Mouse (Mus musculus) myocyte (in vitro differentiated cells): ENCODE results near the gene Hsd17b13. TPM values are rescaled to one million over a fixed set of nuclear protein-coding genes. Genes with fewer than 3 reads are reported as not detected.
A peak's percentile ranks its signal among the peaks of the same experiment; 100 is the strongest.

Experiments
- H3K27me3 ChIP-seq: one replicate; pipeline ENCODE4 v1.6.1; 2011; ENCODE audit not compliant: control insufficient read depth, insufficient read depth, insufficient read length
- H3K36me3 ChIP-seq: one replicate; pipeline ENCODE4 v1.6.1; 2011; ENCODE audit not compliant: control insufficient read depth, insufficient read depth
- H3K4me2 ChIP-seq: one replicate; pipeline ENCODE4 v1.6.1; 2011; ENCODE audit warnings: low read depth, control low read depth
- H3K4me3 ChIP-seq: one replicate; pipeline ENCODE4 v1.5.1; 2011; ENCODE audit warnings: mild to moderate bottlenecking, control low read depth, moderate library complexity
- H3K79me2 ChIP-seq: one replicate; pipeline ENCODE4 v1.6.1; 2011; ENCODE audit not compliant: control insufficient read depth, insufficient read depth
- H3ac ChIP-seq: one replicate; pipeline ENCODE4 v1.6.1; 2011; ENCODE audit not compliant: control insufficient read depth, insufficient read length
- CEBPB ChIP-seq: IDR thresholded peaks from 2 replicates; pipeline ENCODE4 v1.6.1; 2011; ENCODE audit warnings: mild to moderate bottlenecking, moderate library complexity; ENCODE audit not compliant: poor library complexity, insufficient read depth, severe bottlenecking
- E2F4 ChIP-seq: IDR thresholded peaks from one replicate; pipeline ENCODE4 v1.6.1; 2011; ENCODE audit warnings: mild to moderate bottlenecking, control low read depth, moderate library complexity; ENCODE audit not compliant: insufficient read depth
- MAX ChIP-seq: IDR thresholded peaks from one replicate; pipeline ENCODE4 v1.6.1; 2011; ENCODE audit warnings: low read depth, mild to moderate bottlenecking, control low read depth
- MYOD1 ChIP-seq, 3 experiments: IDR thresholded peaks; one replicate each; pipeline ENCODE4 v1.6.1; 2011; ENCODE audit warnings: control low read depth in 2 of 3, low read depth in 2 of 3, mild to moderate bottlenecking in 2 of 3, moderate library complexity in 1 of 3; ENCODE audit not compliant: insufficient read length in 2 of 3, control insufficient read depth in 1 of 3
- MYOG ChIP-seq, 3 experiments: IDR thresholded peaks; one replicate each; pipeline ENCODE4 v1.6.1; 2011; ENCODE audit warnings: control low read depth in 2 of 3, low read depth in 2 of 3, mild to moderate bottlenecking in 2 of 3; ENCODE audit not compliant: insufficient read length in 2 of 3, control insufficient read depth in 1 of 3, insufficient read depth in 1 of 3
- POLR2A ChIP-seq: IDR thresholded peaks from one replicate; pipeline ENCODE4 v1.6.1; 2011; ENCODE audit warnings: low read depth, mild to moderate bottlenecking, control low read depth, moderate library complexity; ENCODE audit not compliant: insufficient read length
- POLR2AphosphoS2 ChIP-seq: IDR thresholded peaks from one replicate; pipeline ENCODE4 v1.6.1; 2011; ENCODE audit warnings: low read depth, control low read depth; ENCODE audit not compliant: insufficient read length
- REST ChIP-seq: IDR thresholded peaks from one replicate; pipeline ENCODE4 v1.6.1; 2011; ENCODE audit warnings: mild to moderate bottlenecking, control low read depth, moderate library complexity; ENCODE audit not compliant: insufficient read depth, insufficient read length
- SRF ChIP-seq: IDR thresholded peaks from one replicate; pipeline ENCODE4 v1.6.1; 2011; ENCODE audit warnings: low read depth; ENCODE audit not compliant: control insufficient read depth, insufficient read length
- TCF12 ChIP-seq: IDR thresholded peaks from one replicate; pipeline ENCODE4 v1.6.1; 2011; ENCODE audit warnings: mild to moderate bottlenecking, control low read depth; ENCODE audit not compliant: poor library complexity, insufficient read depth, severe bottlenecking
- TCF3 ChIP-seq: IDR thresholded peaks from one replicate; pipeline ENCODE4 v1.6.1; 2011; ENCODE audit warnings: low read depth, control low read depth; ENCODE audit not compliant: insufficient read length
- USF1 ChIP-seq: IDR thresholded peaks from one replicate; pipeline ENCODE4 v1.6.1; 2011; ENCODE audit warnings: low read depth, mild to moderate bottlenecking, control low read depth, moderate library complexity
- polyA plus RNA-seq: library from polyadenylated mRNA; unstranded; fragments of >200 nt; fragmentation: generic; extraction: Trizol; gene quantifications from one replicate; pipeline ENCODE4 v1.2.1, GENCODE M21; 2012; ENCODE audit warnings: missing spikeins

Hsd17b13 gene
- polyA plus RNA-seq, 1 experiment, result 0.53 TPM

DNA sequence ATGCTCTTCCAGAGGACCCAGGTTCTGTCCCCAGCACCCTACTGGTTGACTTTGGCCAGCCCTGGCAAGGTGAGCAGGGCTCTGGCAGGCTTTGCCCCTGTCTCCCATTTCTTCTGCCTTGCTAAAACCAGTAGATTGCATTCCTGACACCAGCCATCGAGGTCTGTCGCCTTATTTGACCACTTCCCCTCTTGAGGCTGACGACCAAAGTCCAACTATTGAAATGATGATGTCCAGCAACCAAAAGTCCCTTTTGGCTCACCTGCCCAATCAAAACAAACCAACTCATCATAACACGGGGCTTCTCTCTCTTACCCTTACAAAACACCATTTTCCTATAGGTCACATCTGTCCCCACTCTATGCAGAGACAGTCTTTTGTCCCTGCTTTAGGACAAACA lies 64.1 kb downstream of the Hsd17b13 start:
- no peaks in the 10 kb centered on the region for H3K36me3 ChIP-seq
- H3K27me3 ChIP-seq, result peaks cover 15% of the 10 kb centered on the region
- H3K79me2 ChIP-seq, result no peaks in the 10 kb centered on the region
- TF ChIP-seq CEBPB (no peak), POLR2AphosphoS2 (no peak), TCF12 (no peak), MYOD1 (IDR thresholded peaks at IDR 0.05; ENCODE audit: control insufficient read depth in 1 of 3, insufficient read length in 2 of 3, low read depth in 2 of 3) (no peak), MYOG (IDR thresholded peaks at IDR 0.05; ENCODE audit: control insufficient read depth in 1 of 3, insufficient read depth in 1 of 3, insufficient read length in 2 of 3, low read depth in 2 of 3) (no peak), TCF3 (no peak), SRF (no peak), USF1 (no peak), POLR2A (no peak), REST (no peak)
- no peak overlapping the region for H3K4me3 ChIP-seq
- no peak overlapping the region for H3ac ChIP-seq
- H3K4me2 ChIP-seq, result no peak overlapping the region

DNA sequence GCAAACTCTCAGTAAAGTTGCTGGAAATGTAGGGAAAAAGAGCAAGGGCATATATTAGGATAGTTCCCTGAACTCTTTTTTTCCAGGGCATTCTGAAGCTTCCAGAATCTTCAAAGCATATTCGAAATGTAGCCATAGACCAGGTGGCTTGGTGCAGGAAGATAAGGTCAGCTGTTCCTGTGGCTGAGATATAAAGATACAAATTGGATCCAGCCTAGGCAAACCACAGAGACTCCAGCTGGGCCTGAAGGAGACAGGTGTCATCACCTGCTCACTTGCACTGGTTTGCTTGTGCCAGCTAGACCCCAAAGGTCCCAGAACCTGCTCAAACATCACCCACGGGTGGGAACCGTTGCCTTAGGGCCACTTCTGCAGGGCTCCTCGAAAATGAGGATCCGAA lies 65.7 kb downstream of the Hsd17b13 start:
- H3K4me2 ChIP-seq, result peak overlapping the region; percentile 61

DNA sequence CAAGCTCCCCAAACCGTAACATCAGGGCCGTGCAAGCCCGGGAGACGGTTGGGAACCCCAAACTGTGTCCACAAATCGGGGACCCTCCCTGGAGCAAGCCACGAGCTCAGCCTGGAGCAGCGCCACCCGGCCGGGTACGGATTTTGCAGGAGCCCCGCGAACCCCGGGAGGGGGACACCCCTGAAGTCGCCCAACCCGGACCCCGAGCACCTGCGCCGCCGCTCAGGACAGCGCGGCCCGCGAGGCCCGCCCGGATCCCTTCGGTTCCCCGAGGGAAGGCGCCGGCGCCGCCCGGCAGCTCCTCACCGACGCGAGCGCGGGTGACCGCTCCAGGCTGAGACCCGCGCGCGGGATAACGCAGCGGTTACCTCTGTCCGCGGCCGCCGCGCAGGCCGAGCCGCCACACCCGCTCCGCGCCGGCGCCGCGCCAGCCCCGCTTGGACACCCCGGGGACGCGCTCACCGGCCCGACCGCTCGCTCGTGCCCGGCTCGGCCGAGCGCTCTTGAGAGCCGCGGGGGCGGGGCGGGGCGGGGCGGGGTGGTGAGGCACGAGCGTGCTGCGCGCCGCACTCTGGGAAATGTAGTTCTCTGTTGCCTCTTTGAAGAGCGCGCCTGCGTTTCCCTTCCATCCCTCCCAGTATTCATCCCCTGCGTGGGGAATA lies 66.3 kb downstream of the Hsd17b13 start, which contains the start of gene Klhl8:
Gene Klhl8, minus strand, starts transcription at position 512 of the 662 bp plus-strand sequence.
- peak; percentile 57 for TF ChIP-seq POLR2AphosphoS2
- TF ChIP-seq MAX, result no peak
- no peak for TF ChIP-seq USF1
- no peak for TF ChIP-seq SRF
- peak; percentile 79 for TF ChIP-seq POLR2A
- TF ChIP-seq MYOD1 (IDR thresholded peaks at IDR 0.05; ENCODE audit: control insufficient read depth in 1 of 3, insufficient read length in 2 of 3, low read depth in 2 of 3), result no peak
- TF ChIP-seq CEBPB, result no peak
- TF ChIP-seq TCF3, result no peak
- TF ChIP-seq REST, result no peak
- no peak for TF ChIP-seq TCF12
- no peak for TF ChIP-seq MYOG (IDR thresholded peaks at IDR 0.05; ENCODE audit: control insufficient read depth in 1 of 3, insufficient read depth in 1 of 3, insufficient read length in 2 of 3, low read depth in 2 of 3)
- TF ChIP-seq E2F4, result no peak
- Histone ChIP-seq H3K79me2 (no peaks in the 10 kb centered on the region), H3K4me2 (peak within 1 kb of the TSS; percentile 71), H3K27me3 (peaks cover 10% of the 10 kb centered on the region), H3K36me3 (no peaks in the 10 kb centered on the region), H3ac (peak within 1 kb of the TSS; percentile 39), H3K4me3 (peak within 1 kb of the TSS; percentile 18)

More for the DNA sequence above, 65.7 kb downstream of the Hsd17b13 start:
- Histone ChIP-seq H3ac (peak overlapping the region; percentile 39), H3K27me3 (peaks cover 14% of the 10 kb centered on the region), H3K4me3 (no peak overlapping the region), H3K79me2 (no peaks in the 10 kb centered on the region), H3K36me3 (no peaks in the 10 kb centered on the region)
- TF ChIP-seq MYOG (IDR thresholded peaks at IDR 0.05; ENCODE audit: control insufficient read depth in 1 of 3, insufficient read depth in 1 of 3, insufficient read length in 2 of 3, low read depth in 2 of 3), result peak; percentile 46 to 92 (median 65)
- TF ChIP-seq REST, result no peak
- peak in 2 of 3 experiments; percentile 71 to 86 for TF ChIP-seq MYOD1 (IDR thresholded peaks at IDR 0.05; ENCODE audit: control insufficient read depth in 1 of 3, insufficient read length in 2 of 3, low read depth in 2 of 3)
- TF ChIP-seq MAX, result no peak
- no peak for TF ChIP-seq E2F4
- TF ChIP-seq USF1, result no peak
- peak; percentile 75 for TF ChIP-seq TCF3
- peak; percentile 79 for TF ChIP-seq TCF12
- TF ChIP-seq POLR2AphosphoS2, result no peak
- TF ChIP-seq CEBPB, result no peak

- peaks cover 10% of the 10 kb centered on the region for H3K27me3 ChIP-seq
- no peak for TF ChIP-seq POLR2AphosphoS2
- no peak for TF ChIP-seq POLR2A
- TF ChIP-seq MYOG (IDR thresholded peaks at IDR 0.05; ENCODE audit: control insufficient read depth in 1 of 3, insufficient read depth in 1 of 3, insufficient read length in 2 of 3, low read depth in 2 of 3), result no peak
- TF ChIP-seq E2F4, result no peak
- TF ChIP-seq MYOD1 (IDR thresholded peaks at IDR 0.05; ENCODE audit: control insufficient read depth in 1 of 3, insufficient read length in 2 of 3, low read depth in 2 of 3), result no peak
- no peak for TF ChIP-seq USF1
- no peak for TF ChIP-seq TCF3
- no peak for TF ChIP-seq SRF
- TF ChIP-seq REST, result no peak
- no peak for TF ChIP-seq TCF12
- no peak for TF ChIP-seq CEBPB
- no peak for TF ChIP-seq MAX
- H3ac ChIP-seq, result peak overlapping the region; percentile 39
- peak overlapping the region; percentile 71 for H3K4me2 ChIP-seq
- no peaks in the 10 kb centered on the region for H3K79me2 ChIP-seq
- H3K36me3 ChIP-seq, result no peaks in the 10 kb centered on the region
- H3K4me3 ChIP-seq, result peak overlapping the region; percentile 18
Measured at GRCm38 (mm10) chr5:103910156-103910555, 67.1 kb downstream of the Hsd17b13 start.
